Mouse (Mus musculus): Measurements from ENCODE around the gene Trim24. TPM values are rescaled to one million over a fixed set of nuclear protein-coding genes. Genes with fewer than 3 reads are reported as not detected.
"Not testable (repeated sequence)": the region's sequence is repeated elsewhere in the genome, so short reads cannot be mapped to it uniquely, and the experiment has no call there.

Trim24 gene
- polyA plus RNA-seq, 1 experiment from 2014 or later = 25.9 TPM

GRCm38 (mm10) chr6:37843647-37844273 lies 26.9 kb upstream of the Trim24 start:
- WGBS = 91% methylated on average over 8 of the region's 8 CpGs
- H3K9ac ChIP-seq (replicated peaks) = no peak overlapping the region
- no peaks in the 10 kb centered on the region for H3K36me3 ChIP-seq
- no peak overlapping the region for H3K27ac ChIP-seq
- no peak overlapping the region for H3K4me2 ChIP-seq
- H3K4me3 ChIP-seq (replicated peaks) = no peak overlapping the region
- H3K27me3 ChIP-seq = no peaks in the 10 kb centered on the region
- peaks cover 7% of the 10 kb centered on the region; the same call in 1 of the 2 replicates for H3K9me3 ChIP-seq
- H3K4me1 ChIP-seq (replicated peaks) = no peaks in the 10 kb centered on the region
- no peak for ATAC-seq (ENCODE audit: insufficient number of reproducible peaks, insufficient read depth, low FRiP score, low TSS enrichment, low read depth)

GRCm38 (mm10) chr6:37844947-37845346 lies 25.7 kb upstream of the Trim24 start:
- not testable (repeated sequence) for ATAC-seq (ENCODE audit: insufficient number of reproducible peaks, insufficient read depth, low FRiP score, low TSS enrichment, low read depth); H3K27ac ChIP-seq; H3K4me3 ChIP-seq (replicated peaks); H3K9me3 ChIP-seq; H3K36me3 ChIP-seq; H3K9ac ChIP-seq (replicated peaks); H3K27me3 ChIP-seq; H3K4me2 ChIP-seq; H3K4me1 ChIP-seq (replicated peaks)
- 80% methylated on average over 6 of the region's 6 CpGs for WGBS

GRCm38 (mm10) chr6:37847531-37847930 lies 23.1 kb upstream of the Trim24 start:
- H3K4me3 ChIP-seq (replicated peaks); H3K36me3 ChIP-seq; H3K27ac ChIP-seq; H3K4me2 ChIP-seq; H3K27me3 ChIP-seq; H3K4me1 ChIP-seq (replicated peaks); ATAC-seq (ENCODE audit: insufficient number of reproducible peaks, insufficient read depth, low FRiP score, low TSS enrichment, low read depth); H3K9me3 ChIP-seq; H3K9ac ChIP-seq (replicated peaks): not testable (repeated sequence)
- WGBS = 96% methylated on average over 4 of the region's 4 CpGs

- Histone ChIP-seq H3K27ac (no peak overlapping the region), H3K36me3 (no peaks in the 10 kb centered on the region), H3K9ac (replicated peaks) (no peak overlapping the region), H3K4me3 (replicated peaks) (no peak overlapping the region), H3K4me2 (no peak overlapping the region), H3K27me3 (no peaks in the 10 kb centered on the region), H3K4me1 (replicated peaks) (no peaks in the 10 kb centered on the region), H3K9me3 (peaks cover 7% of the 10 kb centered on the region; the same call in 1 of the 2 replicates)
- whole genome bisulfite sequencing = 80% methylated on average over 2 of the region's 2 CpGs
- no peak for ATAC-seq (ENCODE audit: insufficient number of reproducible peaks, insufficient read depth, low FRiP score, low TSS enrichment, low read depth)
Observed at GRCm38 (mm10) chr6:37851352-37851751, 19.3 kb upstream of the Trim24 start.

GRCm38 (mm10) chr6:37853289-37853688 lies 17.3 kb upstream of the Trim24 start:
- Histone ChIP-seq H3K36me3 (no peaks in the 10 kb centered on the region), H3K27ac (no peak overlapping the region), H3K9ac (replicated peaks) (no peak overlapping the region), H3K9me3 (peaks cover 4% of the 10 kb centered on the region; the same call in 1 of the 2 replicates), H3K4me2 (no peak overlapping the region), H3K27me3 (no peaks in the 10 kb centered on the region), H3K4me3 (replicated peaks) (no peak overlapping the region), H3K4me1 (replicated peaks) (no peaks in the 10 kb centered on the region)
- ATAC-seq (ENCODE audit: insufficient number of reproducible peaks, insufficient read depth, low FRiP score, low TSS enrichment, low read depth) = no peak
- 87% methylated on average over 2 of the region's 2 CpGs for WGBS

GRCm38 (mm10) chr6:37855384-37855783 lies 15.2 kb upstream of the Trim24 start:
- WGBS = 94% methylated on average over 2 of the region's 2 CpGs
- H3K27ac ChIP-seq = no peak overlapping the region
- H3K9me3 ChIP-seq = no peaks in the 10 kb centered on the region
- no peak overlapping the region for H3K9ac ChIP-seq (replicated peaks)
- no peaks in the 10 kb centered on the region for H3K27me3 ChIP-seq
- no peaks in the 10 kb centered on the region for H3K4me1 ChIP-seq (replicated peaks)
- no peak for ATAC-seq (ENCODE audit: insufficient number of reproducible peaks, insufficient read depth, low FRiP score, low TSS enrichment, low read depth)
- no peaks in the 10 kb centered on the region for H3K36me3 ChIP-seq
- H3K4me2 ChIP-seq = no peak overlapping the region
- no peak overlapping the region for H3K4me3 ChIP-seq (replicated peaks)

GRCm38 (mm10) chr6:37856300-37856699 lies 14.3 kb upstream of the Trim24 start:
- not testable (repeated sequence) for H3K36me3 ChIP-seq; H3K9ac ChIP-seq (replicated peaks); H3K4me3 ChIP-seq (replicated peaks); H3K4me1 ChIP-seq (replicated peaks); ATAC-seq (ENCODE audit: insufficient number of reproducible peaks, insufficient read depth, low FRiP score, low TSS enrichment, low read depth); H3K4me2 ChIP-seq; H3K27ac ChIP-seq; H3K27me3 ChIP-seq; H3K9me3 ChIP-seq
- 91% methylated on average over 9 of the region's 9 CpGs for WGBS

- Histone ChIP-seq H3K4me2 (no peak overlapping the region), H3K27me3 (no peaks in the 10 kb centered on the region), H3K4me1 (replicated peaks) (no peaks in the 10 kb centered on the region), H3K4me3 (replicated peaks) (no peak overlapping the region), H3K9ac (replicated peaks) (no peak overlapping the region), H3K36me3 (no peaks in the 10 kb centered on the region), H3K9me3 (no peaks in the 10 kb centered on the region), H3K27ac (no peak overlapping the region)
- WGBS = 71% methylated on average over 4 of the region's 4 CpGs
- ATAC-seq (ENCODE audit: insufficient number of reproducible peaks, insufficient read depth, low FRiP score, low TSS enrichment, low read depth) = no peak
Observed at GRCm38 (mm10) chr6:37857196-37857874, 13.3 kb upstream of the Trim24 start.

- Histone ChIP-seq H3K27me3 (no peaks in the 10 kb centered on the region), H3K27ac (no peak overlapping the region), H3K4me2 (no peak overlapping the region), H3K9me3 (no peaks in the 10 kb centered on the region), H3K4me1 (replicated peaks) (no peaks in the 10 kb centered on the region), H3K4me3 (replicated peaks) (no peak overlapping the region), H3K36me3 (no peaks in the 10 kb centered on the region), H3K9ac (replicated peaks) (no peak overlapping the region)
- WGBS = 82% methylated on average over 4 of the region's 4 CpGs
- ATAC-seq (ENCODE audit: insufficient number of reproducible peaks, insufficient read depth, low FRiP score, low TSS enrichment, low read depth) = no peak
Observed at GRCm38 (mm10) chr6:37858126-37858525, 12.5 kb upstream of the Trim24 start.

GRCm38 (mm10) chr6:37862893-37863292 lies 7.7 kb upstream of the Trim24 start:
- WGBS = 86% methylated on average over 7 of the region's 7 CpGs
- no peaks in the 10 kb centered on the region for H3K27me3 ChIP-seq
- H3K4me1 ChIP-seq (replicated peaks) = no peaks in the 10 kb centered on the region
- H3K9ac ChIP-seq (replicated peaks) = no peak overlapping the region
- H3K36me3 ChIP-seq = no peaks in the 10 kb centered on the region
- no peak overlapping the region for H3K4me2 ChIP-seq
- ATAC-seq (ENCODE audit: insufficient number of reproducible peaks, insufficient read depth, low FRiP score, low TSS enrichment, low read depth) = no peak
- no peaks in the 10 kb centered on the region for H3K9me3 ChIP-seq
- H3K4me3 ChIP-seq (replicated peaks) = no peak overlapping the region
- H3K27ac ChIP-seq = no peak overlapping the region

- WGBS = 74% methylated on average over 2 of the region's 2 CpGs
- ATAC-seq (ENCODE audit: insufficient number of reproducible peaks, insufficient read depth, low FRiP score, low TSS enrichment, low read depth) = no peak
Observed at GRCm38 (mm10) chr6:37863961-37864730, 6.5 kb upstream of the Trim24 start.

More at GRCm38 (mm10) chr6:37863961-37864730, 6.5 kb upstream of the Trim24 start:
- H3K9me3 ChIP-seq = no peaks in the 10 kb centered on the region
- H3K36me3 ChIP-seq = no peaks in the 10 kb centered on the region
- no peaks in the 10 kb centered on the region for H3K27me3 ChIP-seq
- H3K4me2 ChIP-seq = no peak overlapping the region
- H3K4me3 ChIP-seq (replicated peaks) = no peak overlapping the region
- no peak overlapping the region for H3K27ac ChIP-seq
- H3K4me1 ChIP-seq (replicated peaks) = no peaks in the 10 kb centered on the region
- no peak overlapping the region for H3K9ac ChIP-seq (replicated peaks)
